Mouse (Mus musculus): ENCODE results near the gene Tm4sf5.
"Not testable (repeated sequence)": the region's sequence is repeated elsewhere in the genome, so short reads cannot be mapped to it uniquely, and the experiment has no call there.

The Tm4sf5 gene

DNA sequence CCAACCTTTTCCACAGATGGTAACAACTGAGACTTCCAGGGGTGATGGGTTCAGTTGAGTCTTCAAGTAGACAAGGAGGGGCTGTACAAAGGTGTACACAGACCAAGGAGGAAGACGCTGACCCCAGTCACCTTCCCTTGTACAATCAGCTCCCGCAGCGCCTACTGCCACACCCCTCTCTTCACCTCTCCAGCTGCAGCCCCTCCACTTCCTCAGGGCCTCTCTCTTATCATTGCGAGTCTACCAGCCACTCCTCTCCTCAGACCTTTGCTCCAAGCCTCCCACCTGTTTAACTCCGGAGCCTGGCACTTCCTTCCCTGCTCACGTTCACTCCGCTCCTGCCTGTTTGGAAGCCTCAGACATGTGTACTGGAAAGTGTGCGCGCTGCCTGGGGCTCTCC is at the start of gene Tm4sf5:
Gene Tm4sf5 (plus strand): TSS at position 275 of the 400 bp plus-strand sequence.
- DNase-seq (ENCODE audit: low spot score), result no peak

DNA sequence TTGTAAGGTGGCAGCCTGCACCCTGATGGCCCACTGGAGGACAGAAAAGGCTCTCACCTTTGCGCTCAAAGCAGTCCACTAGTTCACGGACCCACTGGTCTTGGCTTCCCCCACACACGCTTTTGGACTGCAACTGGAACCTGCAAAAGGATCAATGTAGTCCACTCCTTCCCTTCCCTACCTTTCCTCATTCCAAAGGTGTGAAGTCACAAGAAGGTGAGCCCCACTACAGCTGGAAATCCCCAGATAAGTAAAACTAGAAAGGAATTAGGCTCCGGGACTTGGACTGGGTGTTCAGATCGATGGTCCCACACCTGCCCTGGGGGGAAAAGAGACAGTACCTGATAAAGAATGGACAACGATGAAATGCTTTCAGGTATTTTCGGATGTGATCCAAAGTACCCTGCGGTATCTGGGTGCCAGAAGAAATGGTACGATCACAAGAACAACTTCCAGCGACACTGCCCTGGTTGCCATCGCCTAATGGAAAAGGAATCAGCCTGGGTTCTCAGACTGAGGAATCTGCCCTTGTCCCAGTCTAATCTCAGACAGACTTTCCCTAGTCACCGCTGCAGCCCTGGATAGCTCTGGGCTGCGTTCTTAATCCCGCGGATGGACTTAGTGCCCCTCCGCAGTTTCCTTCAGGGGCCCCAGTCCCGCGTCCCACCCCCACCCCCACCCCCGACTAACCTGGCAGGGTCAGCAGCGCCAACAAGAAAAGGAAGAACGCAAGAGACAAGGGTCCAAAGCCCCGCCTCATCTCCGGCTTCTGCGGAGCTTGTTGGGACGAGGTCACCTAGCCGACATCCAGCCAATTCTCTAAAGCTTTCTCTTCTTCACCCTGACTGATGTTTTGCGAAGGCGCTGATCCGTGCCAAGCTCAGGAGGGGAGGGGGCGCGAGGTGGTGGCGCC is 46.1 kb upstream of the Tm4sf5 start, which contains the start of gene Zmynd15:
Gene Zmynd15 (plus strand): TSS at position 746 of the 913 bp plus-strand sequence.
- no peak for DNase-seq (ENCODE audit: low spot score)

DNA sequence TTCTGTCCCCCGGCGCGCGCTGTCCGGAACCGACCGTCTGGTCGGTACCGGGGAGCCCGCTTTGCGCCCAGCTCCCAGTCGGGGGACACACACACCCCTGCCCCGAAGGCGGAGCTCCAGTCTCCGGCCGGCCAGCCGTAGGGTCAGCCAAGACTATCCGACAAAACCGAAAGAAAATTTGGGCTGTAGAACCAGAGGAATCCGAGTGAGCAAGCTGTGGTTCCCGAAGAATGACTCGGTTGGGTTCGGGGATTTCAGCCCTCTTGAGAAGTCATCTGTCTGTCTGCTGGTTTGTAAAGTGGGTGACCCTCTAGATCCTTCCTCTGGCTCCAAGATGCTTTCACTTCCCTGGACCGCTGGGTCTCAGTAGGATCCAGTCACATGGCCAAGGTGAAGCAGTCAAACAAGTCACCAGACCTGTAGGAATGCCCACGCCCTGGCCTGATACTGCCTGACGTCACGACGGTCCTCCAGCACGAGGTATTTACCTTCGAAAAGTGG is 45.4 kb upstream of the Tm4sf5 start, which contains the start of gene Cxcl16:
Gene Cxcl16 (minus strand): TSS at position 384 of the 501 bp plus-strand sequence.
- DNase-seq (ENCODE audit: low spot score), result peak; percentile 44

DNA sequence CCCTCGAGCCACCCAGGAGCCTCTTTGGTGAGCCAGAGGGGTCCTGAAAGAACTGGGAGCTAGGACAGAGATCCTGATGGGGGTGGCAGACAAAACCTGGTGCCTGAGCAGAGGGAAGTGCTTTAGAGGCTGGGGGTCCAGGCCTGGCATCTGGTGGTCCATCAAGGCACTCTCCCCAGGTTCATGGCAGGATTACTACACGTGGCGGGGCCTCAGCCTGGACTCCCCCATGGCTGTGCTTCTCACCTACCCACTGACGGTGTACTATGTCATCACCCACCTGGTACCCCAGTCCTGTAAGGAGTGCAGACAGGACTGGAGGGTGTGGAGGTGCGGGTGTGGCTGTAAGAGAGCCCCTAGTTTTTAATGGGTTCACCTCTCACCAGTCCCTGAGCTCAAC is 41.1 kb upstream of the Tm4sf5 start:
- DNase-seq (ENCODE audit: low spot score), result no peak

DNA sequence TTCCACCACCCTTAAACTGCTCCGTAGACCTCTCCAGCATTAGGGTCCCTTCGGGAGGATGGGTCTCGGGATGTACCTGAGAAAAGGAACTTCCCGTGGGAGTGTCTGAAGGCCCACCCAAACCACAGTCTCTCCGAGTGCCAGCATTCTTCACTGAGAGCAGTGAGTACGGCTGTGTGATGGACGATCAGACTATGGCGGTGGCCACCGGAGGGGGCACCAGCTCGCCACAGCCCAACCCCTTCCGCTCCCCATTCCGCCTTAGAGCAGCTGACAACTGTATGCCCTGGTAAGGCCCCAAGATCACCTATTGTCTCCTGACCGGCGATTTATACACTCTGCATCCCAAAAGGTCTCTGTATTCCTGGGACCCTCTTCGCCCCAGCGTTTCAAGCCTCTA is 39.8 kb upstream of the Tm4sf5 start:
- no peak for DNase-seq (ENCODE audit: low spot score)

DNA sequence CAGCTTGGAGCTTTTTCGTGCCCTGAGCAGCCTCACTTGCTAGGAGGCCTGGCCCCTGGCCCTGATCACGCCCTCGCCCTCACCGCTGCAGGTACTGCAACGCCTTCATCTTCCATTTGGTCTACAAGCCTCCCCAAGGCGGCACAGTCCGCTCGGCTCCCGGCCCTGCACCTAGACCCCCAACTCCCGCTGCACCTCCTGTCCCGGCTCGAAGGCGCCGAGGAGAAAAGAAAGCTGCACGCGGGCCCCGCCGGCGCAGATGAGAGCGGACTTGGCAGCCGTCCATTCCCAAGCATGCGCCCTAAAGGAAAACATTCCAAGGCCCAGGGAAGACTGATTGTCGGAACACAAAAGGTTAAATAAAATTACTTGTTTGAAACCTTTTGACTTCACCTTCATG is 39.2 kb upstream of the Tm4sf5 start:
- no peak for DNase-seq (ENCODE audit: low spot score)

DNA sequence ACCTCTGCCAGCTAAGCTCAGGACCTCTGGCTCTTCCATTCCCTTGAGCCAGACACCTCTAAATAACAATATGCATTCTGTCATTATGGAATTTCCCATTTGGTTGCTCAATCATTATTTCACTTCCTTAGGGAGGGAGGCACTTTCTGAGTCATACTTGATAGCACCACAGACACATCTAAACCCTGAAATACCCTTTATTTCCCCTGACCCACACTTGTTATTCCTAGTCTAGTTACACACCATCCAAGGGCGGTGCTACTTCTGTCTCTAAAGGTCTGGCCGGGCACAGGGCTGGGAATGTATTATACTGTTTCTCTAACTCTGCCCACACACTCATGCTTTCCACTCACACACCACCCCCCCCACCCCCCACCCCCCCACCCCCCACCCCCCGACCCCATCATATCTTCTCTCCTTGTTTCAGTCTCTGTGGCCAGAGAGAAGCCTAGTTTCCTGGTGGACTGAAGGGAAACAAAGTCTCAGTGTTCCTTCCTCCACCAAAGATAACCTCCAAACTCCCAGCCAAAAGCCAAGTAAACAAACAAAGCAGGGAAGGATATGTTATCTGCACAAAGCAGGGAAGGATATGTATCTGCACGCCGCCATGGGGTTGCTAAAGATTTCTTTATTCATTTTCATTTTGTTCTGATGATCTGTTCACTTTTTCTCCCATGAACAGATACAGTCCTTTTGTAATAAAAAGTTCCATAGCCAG is 37.0 kb upstream of the Tm4sf5 start:
- DNase-seq (ENCODE audit: low spot score), result no peak

DNA sequence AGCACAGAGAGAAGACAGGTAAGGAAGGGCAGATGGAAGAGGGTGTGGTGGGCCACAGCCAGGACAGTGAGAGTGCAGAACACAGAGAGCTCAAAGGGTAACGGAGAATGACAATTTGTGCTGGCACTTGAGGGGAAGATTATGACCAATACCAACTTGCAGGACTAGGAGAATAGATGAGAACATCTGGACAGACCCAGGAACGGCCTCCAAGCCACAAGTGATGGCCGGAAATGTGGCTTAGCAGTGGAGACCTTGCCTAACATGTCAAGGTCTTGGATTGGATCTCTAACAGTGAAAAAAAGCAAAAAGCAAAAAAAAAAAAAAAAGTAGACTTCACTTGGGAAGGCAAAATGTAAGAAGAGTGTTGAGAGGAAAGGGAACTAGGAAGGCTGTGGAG is 35.3 kb upstream of the Tm4sf5 start:
- no peak for DNase-seq (ENCODE audit: low spot score)

DNA sequence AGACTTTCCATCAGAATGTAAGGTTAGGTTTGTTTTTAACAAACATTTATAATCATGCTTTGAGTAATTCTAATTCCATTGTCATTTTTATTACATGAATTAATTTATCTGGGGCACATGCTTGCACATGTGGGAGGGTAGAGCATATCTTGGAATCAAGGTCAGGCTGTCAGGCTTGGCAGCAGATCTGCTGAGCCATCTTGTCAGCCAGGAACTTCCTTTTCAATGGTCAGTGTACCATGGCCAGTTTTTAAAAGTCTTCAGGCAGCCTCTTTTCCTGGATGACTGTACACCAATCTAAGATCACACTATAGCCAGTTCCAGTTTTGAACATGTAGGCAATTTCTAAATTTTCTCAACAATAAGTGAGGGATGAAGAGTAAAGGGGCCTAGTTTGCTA is 32.3 kb upstream of the Tm4sf5 start:
- no peak for DNase-seq (ENCODE audit: low spot score)

DNA sequence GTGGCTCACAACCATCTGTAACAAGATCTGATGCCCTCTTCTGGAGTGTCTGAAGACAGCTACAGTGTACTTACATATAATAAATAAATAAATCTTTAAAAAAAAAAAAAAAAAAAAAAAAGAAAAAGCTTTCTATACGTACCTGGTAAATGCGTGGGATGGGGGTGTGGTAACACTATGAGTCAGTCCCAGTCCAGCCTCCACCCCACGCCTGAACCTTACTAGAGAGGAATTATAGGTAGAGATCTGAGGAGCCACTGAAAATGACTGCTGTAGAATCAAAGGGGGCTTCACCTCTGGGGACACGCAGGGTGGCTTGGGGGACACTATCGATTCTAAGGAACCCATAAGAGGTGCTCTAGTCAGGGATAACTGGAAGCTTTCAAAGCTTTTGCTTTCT is 31.8 kb upstream of the Tm4sf5 start:
- not testable (repeated sequence) for DNase-seq (ENCODE audit: low spot score)

DNA sequence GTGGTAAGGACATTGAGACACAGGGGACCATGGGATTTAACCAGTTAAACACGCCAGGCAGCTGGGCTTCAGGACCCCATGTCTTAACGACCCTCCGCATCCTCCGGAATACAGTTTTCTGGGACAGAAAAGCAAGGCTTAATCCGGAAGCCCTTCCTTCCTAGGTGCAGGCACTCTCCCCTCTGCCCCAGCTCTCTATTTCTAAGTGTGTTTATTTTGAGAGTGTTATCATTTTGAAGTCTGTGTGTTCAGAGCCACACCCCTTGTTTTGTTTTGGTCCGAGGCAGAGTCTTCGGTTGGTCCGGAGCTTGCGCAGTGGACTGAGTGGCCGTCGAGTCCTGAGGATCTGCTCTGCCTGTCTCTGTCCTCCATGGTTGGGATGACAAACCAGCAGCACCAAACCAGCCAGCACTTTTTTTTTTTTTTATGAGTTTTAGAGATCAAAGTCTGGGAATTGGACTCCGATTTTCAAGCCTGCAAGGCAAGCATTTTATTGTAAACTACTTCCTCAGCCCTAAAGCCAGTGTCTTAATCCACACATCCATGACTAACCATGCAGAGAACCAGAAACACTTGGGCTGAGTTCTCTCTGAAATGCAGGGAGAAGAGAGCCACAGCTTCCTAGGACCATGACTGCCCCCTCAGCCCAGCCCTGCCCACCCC is 30.0 kb upstream of the Tm4sf5 start:
- no peak for DNase-seq (ENCODE audit: low spot score)

DNA sequence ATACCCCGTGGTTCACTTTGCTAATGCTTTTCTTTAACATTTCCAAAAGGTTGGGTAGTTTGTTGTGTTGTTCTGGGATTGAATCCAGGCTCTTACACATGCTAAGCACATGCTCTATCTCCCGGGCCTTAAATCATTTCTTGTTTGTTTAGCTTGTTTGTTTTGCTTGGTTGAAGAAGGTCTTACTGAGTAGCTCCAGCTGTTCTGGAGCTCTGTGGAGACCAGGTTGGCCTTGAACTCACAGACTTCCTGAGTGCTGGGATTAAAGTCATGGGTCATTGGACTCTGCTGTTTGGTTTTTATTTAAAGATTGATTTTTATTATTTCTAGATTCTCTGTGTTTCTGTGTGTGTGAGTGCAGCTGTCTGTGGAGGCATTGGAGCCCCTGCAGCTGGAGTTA is 19.5 kb upstream of the Tm4sf5 start:
- DNase-seq (ENCODE audit: low spot score), result no peak

DNA sequence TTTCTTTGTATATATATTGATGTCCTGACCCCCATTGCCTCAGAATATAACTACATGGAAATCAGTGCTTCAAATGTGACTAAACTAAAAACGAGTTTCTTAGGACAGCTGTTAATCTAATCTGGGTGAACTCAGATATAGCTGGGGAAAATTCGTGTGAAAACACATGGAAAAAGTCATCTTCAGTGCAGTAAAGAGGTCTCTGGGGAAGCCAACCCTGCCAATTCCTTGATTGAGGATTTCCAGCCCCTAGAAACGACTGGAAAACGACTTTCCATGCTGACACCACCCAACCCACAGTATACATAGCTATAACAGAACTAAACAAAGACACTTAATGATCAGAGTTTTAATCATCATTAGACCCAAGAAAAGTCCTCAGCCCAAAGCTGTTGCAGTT is 17.2 kb upstream of the Tm4sf5 start:
- no peak for DNase-seq (ENCODE audit: low spot score)

DNA sequence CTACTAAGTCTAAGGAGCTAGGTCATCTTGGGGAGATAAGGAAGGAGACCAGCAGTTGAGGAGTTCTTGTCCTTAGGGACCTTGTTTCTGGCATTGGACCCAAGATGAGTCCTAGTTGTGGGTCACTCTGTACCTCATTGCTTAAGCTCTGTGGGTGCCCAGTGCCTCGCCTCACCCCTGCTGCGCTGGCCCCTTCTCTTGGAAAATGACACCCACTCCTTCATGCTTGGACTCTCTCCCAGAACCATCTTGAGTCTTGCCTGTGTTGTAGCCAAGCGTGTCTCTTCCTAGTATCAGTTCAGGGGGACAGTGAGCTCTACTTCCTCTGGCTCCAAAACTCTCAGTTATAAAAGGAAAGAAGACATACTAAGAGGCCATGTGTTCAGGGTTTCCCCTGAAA is 15.9 kb upstream of the Tm4sf5 start:
- DNase-seq (ENCODE audit: low spot score), result no peak

DNA sequence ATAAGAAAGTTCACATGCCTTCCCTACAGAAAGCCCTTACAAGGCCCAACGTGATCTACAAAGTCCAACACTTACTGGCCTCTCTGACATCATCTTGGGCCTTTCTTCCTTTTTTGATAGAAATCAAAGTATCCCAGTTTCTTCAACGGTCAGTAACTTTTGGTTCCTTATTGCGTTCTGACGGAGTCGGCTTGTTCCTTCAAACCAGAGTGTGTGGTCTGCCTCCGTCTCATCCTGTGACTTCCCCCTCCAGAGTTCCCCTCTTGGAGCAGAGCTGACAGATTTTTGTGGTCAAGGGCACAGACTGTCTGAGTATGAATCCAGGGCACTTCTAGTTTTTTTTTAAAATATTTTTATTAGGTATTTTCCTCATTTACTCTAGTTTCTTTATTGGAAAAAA is 15.4 kb upstream of the Tm4sf5 start:
- no peak for DNase-seq (ENCODE audit: low spot score)

DNA sequence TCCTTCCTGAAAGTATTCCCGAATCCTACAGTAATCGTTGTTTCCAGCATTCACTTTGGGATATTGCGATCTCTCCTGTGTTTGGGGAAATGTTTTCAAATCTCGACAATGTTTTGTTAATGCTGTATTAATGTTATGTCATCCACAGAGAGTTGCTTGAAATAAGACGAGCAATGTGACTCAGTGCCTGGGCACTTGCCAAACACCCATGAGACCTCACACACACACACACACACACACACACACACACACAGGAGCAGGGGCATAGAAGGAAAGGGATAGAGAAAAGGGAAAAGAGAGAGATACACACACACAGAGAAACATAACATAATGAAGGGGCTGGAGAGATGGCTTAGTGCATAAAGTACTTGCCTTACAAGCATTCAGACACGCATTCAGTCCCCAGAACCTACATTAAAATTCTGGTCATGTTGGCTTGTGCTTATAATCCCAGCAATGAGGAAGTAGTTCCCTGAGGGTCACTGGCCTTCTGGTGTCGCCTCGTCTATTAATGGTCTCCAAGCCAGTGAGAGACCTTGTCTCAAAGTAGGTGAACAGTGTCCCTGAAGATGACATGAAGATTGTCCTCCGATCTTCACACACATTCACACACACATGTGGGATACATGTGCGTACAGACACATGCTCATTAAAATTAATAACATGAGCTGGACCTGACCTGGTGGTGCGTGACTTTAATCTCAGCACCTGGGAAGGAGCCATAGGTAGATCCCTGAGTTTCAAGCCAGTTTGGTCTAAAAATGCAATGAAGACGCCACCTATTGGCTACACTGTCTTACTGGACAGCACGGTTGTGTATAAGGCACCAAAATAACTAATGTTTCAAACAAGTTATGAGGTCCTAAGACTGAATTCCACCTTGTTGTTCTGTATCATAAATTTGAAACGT is 5.2 kb upstream of the Tm4sf5 start:
- no peak for DNase-seq (ENCODE audit: low spot score)

DNA sequence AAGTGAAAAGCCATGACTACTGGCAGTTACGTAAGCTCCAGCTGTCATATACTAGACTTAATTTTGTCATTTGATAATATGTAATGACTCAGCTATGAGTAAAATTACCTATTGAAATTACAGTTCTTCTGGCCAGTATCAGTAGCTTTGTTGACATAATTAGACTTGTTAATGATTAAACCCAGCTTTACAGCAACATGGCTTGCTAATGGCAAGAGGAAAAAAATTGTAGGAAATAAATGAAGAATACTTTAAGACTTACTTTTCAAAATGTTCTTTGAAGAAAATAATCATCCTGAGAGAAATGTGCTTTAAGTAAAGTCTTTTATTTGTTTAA is 4.6 kb upstream of the Tm4sf5 start:
- no peak for DNase-seq (ENCODE audit: low spot score)

DNA sequence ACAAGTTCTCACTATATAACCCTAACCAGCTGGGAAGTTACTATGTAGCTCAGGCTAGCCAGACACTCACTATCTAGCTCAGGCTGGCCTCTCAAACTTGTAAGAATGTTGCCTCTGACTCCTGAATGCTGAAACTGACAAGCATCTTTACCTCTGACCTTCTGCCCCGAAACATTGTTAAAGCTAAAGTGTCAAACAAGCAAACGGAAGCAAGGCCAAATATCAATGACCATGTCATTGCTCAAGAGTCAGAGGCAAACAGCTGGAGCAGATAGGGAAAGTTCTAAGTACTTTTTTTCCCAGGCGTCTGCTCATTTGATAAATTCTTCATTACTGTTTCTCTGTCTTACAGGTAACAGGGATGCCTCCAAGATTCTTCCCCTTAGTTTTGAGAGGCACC is 3.0 kb upstream of the Tm4sf5 start:
- DNase-seq (ENCODE audit: low spot score), result no peak

DNA sequence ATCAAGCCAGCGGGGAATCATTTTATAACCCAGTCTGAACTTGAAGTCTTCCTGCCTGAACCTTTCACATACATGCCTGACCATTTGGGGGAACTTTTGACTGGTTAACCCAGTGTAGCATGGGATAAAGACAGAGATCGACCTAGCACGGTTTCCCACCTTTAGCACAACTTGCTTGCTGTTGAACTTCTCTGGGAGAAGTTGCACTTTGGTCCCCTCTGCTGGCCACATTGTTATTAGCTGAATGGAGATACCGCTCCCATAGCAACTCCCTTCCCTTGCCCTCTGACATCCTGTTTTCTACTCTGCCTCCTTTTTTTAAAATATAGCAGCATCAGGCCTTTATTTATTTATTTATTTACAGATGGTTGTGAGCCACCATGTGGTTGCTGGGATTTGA is 1.3 kb downstream of the Tm4sf5 start:
- DNase-seq (ENCODE audit: low spot score), result peak; percentile 65

DNA sequence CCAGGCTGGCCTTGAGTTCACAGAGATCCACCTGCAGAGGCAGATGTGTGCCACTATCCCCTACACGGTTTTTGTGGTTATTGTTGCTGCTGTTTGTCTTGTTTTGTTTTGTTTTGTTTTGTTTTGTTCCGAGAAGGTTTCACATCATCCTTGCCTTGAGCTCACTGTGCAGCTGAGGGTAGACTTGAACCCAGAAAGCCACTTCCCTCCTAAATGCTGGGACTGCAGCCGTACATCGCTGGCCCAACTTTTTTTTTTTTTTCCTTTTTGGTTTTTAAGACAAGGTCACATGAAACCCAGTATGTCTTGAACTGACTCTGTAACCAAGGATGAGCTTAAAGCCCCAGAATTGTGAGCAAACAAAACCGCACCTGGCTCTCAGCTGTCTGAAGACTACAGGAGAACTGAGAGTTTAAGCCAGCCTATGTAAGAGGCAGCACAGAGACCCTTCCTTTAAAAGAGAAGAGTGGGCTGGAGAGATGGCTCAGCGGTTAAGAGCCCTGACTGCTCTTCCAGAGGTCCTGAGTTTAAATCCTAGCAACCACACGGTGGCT is 2.0 kb downstream of the Tm4sf5 start:
- no peak for DNase-seq (ENCODE audit: low spot score)
